Mouse (Mus musculus): ENCODE data around the gene Zfp879. TPM values are rescaled to one million over a fixed set of nuclear protein-coding genes. Genes with fewer than 3 reads are reported as not detected.
A peak's percentile ranks its signal among the peaks of the same experiment; 100 is the strongest.

Gene Zfp879
- polyA plus RNA-seq, 1 experiment = not detected

DNA sequence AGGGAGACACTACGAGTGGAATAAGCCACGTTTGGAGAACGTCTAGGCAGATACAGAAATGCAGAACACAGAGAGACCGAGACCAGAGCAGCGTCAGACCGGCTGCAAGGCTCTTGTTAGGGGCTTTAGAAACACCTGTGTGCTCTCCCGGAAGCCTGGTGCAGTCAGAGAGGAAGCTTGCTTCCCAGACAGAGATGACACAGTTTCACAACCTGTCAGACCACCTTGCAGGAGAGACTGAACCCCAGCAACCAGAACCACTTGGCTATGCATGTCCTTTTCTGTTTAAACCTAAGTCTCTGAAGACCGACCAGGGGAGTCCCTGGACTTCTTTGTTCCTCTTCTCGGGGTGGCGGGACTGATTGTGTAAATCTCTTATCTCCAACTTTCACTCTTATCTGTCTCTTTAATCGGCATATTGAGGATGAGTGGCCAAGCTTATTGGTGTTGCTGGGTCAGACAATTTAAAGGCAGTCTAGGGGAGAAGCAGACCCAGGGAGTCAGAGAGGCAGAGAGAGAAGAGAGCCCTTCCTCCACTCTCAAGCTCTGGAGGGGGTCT, 8.9 kb upstream of the Zfp879 start, which contains the start of gene Grm6:
Grm6 (plus strand) TSS at position 509 of the 559 bp plus-strand sequence.
- Histone ChIP-seq H3K4me1 (ENCODE audit: control insufficient read depth, insufficient read depth, low read length) (no peaks in the 10 kb centered on the region), H3K27ac (ENCODE audit: control insufficient read depth, insufficient read depth, low read depth, low read length, poor library complexity) (no peak within 1 kb of the TSS), H3K4me3 (replicated peaks; ENCODE audit: control insufficient read depth, low read depth, low read length) (peak within 1 kb of the TSS; percentile 24)
- WGBS = 2% methylated on average over 11 of the region's 11 CpGs
- no peak for TF ChIP-seq CTCF (IDR thresholded peaks at IDR 0.05; ENCODE audit: control insufficient read depth, insufficient read depth, low read length)
- no peak for TF ChIP-seq POLR2A (IDR thresholded peaks at IDR 0.05; ENCODE audit: borderline replicate concordance, control insufficient read depth, low read depth, low read length)

- Histone ChIP-seq H3K4me3 (replicated peaks; ENCODE audit: control insufficient read depth, low read depth, low read length) (no peak overlapping the region), H3K27ac (ENCODE audit: control insufficient read depth, insufficient read depth, low read depth, low read length, poor library complexity) (no peak overlapping the region), H3K4me1 (ENCODE audit: control insufficient read depth, insufficient read depth, low read length) (no peaks in the 10 kb centered on the region)
- TF ChIP-seq POLR2A (IDR thresholded peaks at IDR 0.05; ENCODE audit: borderline replicate concordance, control insufficient read depth, low read depth, low read length) (no peak), CTCF (IDR thresholded peaks at IDR 0.05; ENCODE audit: control insufficient read depth, insufficient read depth, low read length) (no peak)
- WGBS = 1% methylated on average over 10 of the region's 10 CpGs
Observed at GRCm38 (mm10) chr11:50849310-50849709, 8.0 kb upstream of the Zfp879 start.

DNA sequence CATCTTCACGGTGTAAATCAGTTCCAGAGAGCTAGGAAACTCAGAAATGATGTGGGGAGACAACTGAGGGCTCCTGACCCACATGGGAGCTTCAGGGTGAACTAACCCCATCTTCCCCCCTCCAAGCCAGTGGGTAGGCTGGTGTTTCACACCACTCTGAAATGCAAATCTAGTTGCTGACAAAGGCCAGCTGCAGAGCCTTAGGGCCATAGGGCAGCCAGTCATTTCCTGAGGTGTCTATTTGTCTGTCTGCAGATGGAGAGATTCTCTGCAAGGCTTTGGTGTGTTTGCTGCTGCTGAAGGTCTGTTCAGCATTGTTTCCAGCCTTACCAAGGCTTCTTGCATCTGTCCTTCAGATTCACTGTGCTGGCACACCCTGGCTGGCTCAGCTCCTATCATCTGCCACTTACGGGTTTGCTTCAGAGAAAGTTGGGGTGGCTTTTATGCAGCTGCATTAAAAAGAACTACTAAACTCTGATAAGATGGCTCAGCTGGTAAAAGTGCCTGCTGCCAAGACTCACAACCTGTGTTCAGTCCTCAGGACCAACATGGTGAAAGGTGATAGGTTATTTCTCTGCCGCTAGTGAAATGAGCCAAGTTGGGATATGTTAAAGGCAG, 7.3 kb upstream of the Zfp879 start:
- H3K27ac ChIP-seq (ENCODE audit: control insufficient read depth, insufficient read depth, low read depth, low read length, poor library complexity) = no peak overlapping the region

DNA sequence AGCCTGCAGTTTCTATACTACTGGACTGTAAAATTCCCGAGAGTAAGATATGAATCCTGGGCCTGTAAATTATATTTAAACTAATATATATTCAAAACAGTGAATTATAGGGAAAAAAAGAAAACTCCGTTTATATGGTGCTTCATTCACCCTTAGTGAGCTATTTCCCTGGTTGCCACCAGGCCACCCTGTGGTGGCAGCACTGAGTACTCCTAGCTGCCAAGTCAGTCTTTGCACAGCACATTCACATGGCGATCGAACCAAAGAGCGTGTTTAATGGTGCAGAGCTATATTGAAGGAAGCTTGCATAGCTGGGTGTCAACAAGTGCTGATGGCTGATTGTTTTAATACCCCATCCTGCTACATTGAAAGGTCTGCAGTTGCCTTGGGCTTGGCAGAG, 5.7 kb upstream of the Zfp879 start:
- WGBS = 75% methylated on average over 5 of the region's 5 CpGs
- peak; percentile 26; the same call in 1 of the 2 replicates for TF ChIP-seq CTCF (IDR thresholded peaks at IDR 0.05; ENCODE audit: control insufficient read depth, insufficient read depth, low read length)
- no peak for TF ChIP-seq POLR2A (IDR thresholded peaks at IDR 0.05; ENCODE audit: borderline replicate concordance, control insufficient read depth, low read depth, low read length)
- Histone ChIP-seq H3K4me3 (replicated peaks; ENCODE audit: control insufficient read depth, low read depth, low read length) (no peak overlapping the region), H3K4me1 (ENCODE audit: control insufficient read depth, insufficient read depth, low read length) (no peaks in the 10 kb centered on the region), H3K27ac (ENCODE audit: control insufficient read depth, insufficient read depth, low read depth, low read length, poor library complexity) (no peak overlapping the region)

More for the DNA sequence above, 7.3 kb upstream of the Zfp879 start:
- H3K4me1 ChIP-seq (ENCODE audit: control insufficient read depth, insufficient read depth, low read length) = no peaks in the 10 kb centered on the region
- H3K4me3 ChIP-seq (replicated peaks; ENCODE audit: control insufficient read depth, low read depth, low read length) = no peak overlapping the region
- WGBS = 36% methylated on average over 3 of the region's 3 CpGs
- TF ChIP-seq CTCF (IDR thresholded peaks at IDR 0.05; ENCODE audit: control insufficient read depth, insufficient read depth, low read length) = no peak
- no peak for TF ChIP-seq POLR2A (IDR thresholded peaks at IDR 0.05; ENCODE audit: borderline replicate concordance, control insufficient read depth, low read depth, low read length)

DNA sequence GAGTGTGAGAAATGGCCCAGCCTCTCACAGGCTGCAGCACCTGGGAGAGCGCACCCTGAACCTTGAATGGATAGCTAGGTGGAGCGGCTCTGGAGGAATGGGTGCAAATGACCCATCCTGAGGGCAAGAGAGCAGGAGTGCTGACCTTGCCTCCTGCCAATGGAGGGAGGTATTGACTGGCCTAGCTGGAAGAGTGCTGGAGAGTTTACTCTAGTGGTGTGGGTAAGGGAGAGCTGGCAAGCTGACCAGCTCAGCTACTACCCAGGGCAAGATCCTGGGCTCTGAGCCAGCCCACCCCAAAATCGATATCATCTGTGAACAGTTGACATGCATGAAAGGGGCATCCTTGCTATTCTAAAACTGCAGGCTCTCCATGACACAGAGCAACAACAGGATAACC, 4.6 kb upstream of the Zfp879 start:
- TF ChIP-seq POLR2A (IDR thresholded peaks at IDR 0.05; ENCODE audit: borderline replicate concordance, control insufficient read depth, low read depth, low read length) = no peak
- no peak for TF ChIP-seq CTCF (IDR thresholded peaks at IDR 0.05; ENCODE audit: control insufficient read depth, insufficient read depth, low read length)
- 88% methylated on average over 3 of the region's 3 CpGs for WGBS
- H3K4me3 ChIP-seq (replicated peaks; ENCODE audit: control insufficient read depth, low read depth, low read length) = no peak overlapping the region
- H3K27ac ChIP-seq (ENCODE audit: control insufficient read depth, insufficient read depth, low read depth, low read length, poor library complexity) = no peak overlapping the region
- no peaks in the 10 kb centered on the region for H3K4me1 ChIP-seq (ENCODE audit: control insufficient read depth, insufficient read depth, low read length)

GRCm38 (mm10) chr11:50835727-50836126, 5.6 kb downstream of the Zfp879 start:
- 42% methylated on average over 4 of the region's 4 CpGs for WGBS
- no peak for TF ChIP-seq POLR2A (IDR thresholded peaks at IDR 0.05; ENCODE audit: borderline replicate concordance, control insufficient read depth, low read depth, low read length)
- no peak for TF ChIP-seq CTCF (IDR thresholded peaks at IDR 0.05; ENCODE audit: control insufficient read depth, insufficient read depth, low read length)
- H3K4me1 ChIP-seq (ENCODE audit: control insufficient read depth, insufficient read depth, low read length) = no peaks in the 10 kb centered on the region; the same call in 1 of the 2 replicates

DNA sequence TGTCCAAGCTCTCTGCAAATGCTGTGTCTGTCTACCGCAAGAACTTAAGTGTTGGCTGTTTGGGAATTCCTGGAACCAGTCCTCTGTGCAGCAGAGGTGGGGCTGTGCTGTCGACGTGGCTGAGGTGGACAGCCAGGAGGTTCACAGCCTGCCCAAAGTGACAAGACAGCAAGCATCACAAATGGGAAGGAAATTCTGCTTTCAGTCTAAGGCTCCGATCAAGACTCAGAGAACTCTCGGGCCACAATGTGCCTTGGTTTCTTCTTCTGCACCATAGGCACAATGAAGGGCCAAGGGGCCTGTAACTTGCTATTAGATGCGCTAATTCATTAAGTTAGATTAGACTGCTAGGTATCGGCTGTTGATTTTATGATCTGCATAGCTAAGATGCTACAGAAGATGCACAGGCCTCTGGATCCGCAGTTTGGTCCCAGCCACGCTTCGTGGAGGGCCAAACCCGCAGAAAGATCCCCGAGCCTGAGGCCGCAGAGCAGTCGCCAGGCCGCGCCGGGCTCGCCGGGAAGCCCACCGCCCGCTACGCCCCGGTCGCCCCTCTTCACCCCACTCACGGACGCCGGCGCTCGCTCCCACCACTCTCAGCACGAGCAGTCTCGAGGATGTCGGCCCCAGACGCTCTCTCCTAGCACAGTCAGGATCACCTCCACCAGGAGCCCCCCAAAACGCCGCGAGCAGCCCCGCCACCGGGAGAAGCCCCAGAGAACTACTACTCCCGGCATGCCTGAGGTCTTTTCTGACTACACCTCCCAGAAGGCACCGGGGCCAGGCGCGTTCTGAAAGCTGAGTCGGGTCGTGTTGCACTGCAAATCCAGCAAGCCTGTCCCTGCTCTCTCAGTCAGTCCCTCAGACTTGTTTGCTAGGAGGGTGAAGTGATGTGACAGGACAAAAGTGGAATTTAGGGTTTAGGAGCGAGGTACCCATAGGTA, 14.1 kb downstream of the Zfp879 start, which contains the start of gene Zfp354c:
Zfp354c (minus strand) TSS at position 715 of the 944 bp plus-strand sequence.
- 2% methylated on average over 45 of the region's 45 CpGs for WGBS
- TF ChIP-seq POLR2A (IDR thresholded peaks at IDR 0.05; ENCODE audit: borderline replicate concordance, control insufficient read depth, low read depth, low read length) = no peak
- TF ChIP-seq CTCF (IDR thresholded peaks at IDR 0.05; ENCODE audit: control insufficient read depth, insufficient read depth, low read length) = no peak
- H3K27ac ChIP-seq (ENCODE audit: control insufficient read depth, insufficient read depth, low read depth, low read length, poor library complexity) = no peak within 1 kb of the TSS
- H3K4me3 ChIP-seq (replicated peaks; ENCODE audit: control insufficient read depth, low read depth, low read length) = peak within 1 kb of the TSS; percentile 93
- peaks cover 1% of the 10 kb centered on the region; the same call in 1 of the 2 replicates for H3K4me1 ChIP-seq (ENCODE audit: control insufficient read depth, insufficient read depth, low read length)

More at GRCm38 (mm10) chr11:50835727-50836126, 5.6 kb downstream of the Zfp879 start:
- H3K4me3 ChIP-seq (replicated peaks; ENCODE audit: control insufficient read depth, low read depth, low read length) = no peak overlapping the region
- no peak overlapping the region for H3K27ac ChIP-seq (ENCODE audit: control insufficient read depth, insufficient read depth, low read depth, low read length, poor library complexity)

DNA sequence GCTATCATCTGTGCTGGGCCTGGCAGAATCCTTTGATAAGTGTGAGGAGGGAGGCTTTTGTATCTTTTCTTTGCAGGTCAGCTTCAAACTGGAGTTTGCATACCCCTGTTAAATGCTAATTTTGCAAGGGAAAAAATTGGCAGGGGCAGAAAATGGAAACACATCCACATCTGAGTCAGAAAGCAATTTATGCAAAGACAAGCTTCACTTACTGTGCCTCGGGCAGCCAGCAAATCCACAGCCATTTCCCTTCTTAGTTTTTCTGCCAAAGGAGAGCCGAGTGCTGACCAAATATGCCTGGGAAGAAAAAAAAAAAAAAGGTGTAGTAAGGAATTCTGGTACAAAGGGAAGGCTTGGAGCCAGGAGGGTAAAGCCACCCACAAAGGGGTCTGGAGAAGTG, 15.1 kb downstream of the Zfp879 start:
- TF ChIP-seq POLR2A (IDR thresholded peaks at IDR 0.05; ENCODE audit: borderline replicate concordance, control insufficient read depth, low read depth, low read length) = no peak
- no peak for TF ChIP-seq CTCF (IDR thresholded peaks at IDR 0.05; ENCODE audit: control insufficient read depth, insufficient read depth, low read length)
- Histone ChIP-seq H3K4me1 (ENCODE audit: control insufficient read depth, insufficient read depth, low read length) (peaks cover 1% of the 10 kb centered on the region; the same call in 1 of the 2 replicates), H3K4me3 (replicated peaks; ENCODE audit: control insufficient read depth, low read depth, low read length) (no peak overlapping the region), H3K27ac (ENCODE audit: control insufficient read depth, insufficient read depth, low read depth, low read length, poor library complexity) (no peak overlapping the region)
- WGBS = 63% methylated on average over 2 of the region's 2 CpGs

All from bone marrow, adult 2 months (tissue).